Mouse (Mus musculus) cerebellum, postnatal 10 days (tissue): ENCODE results near the gene Rab29.
"Not testable (repeated sequence)": the region's sequence is repeated elsewhere in the genome, so short reads cannot be mapped to it uniquely, and the experiment has no call there.

ENCODE experiments used
- DNase-seq, 2 experiments: peaks; one replicate each; pipeline ENCODE4 v3.0.0; 2021; ENCODE audit warnings: mixed read lengths in 2 of 2

Gene Rab29

GRCm38 (mm10) chr1:131865596-131865995 is 1.4 kb upstream of the Rab29 start:
- DNase-seq, result no peak

- DNase-seq, result no peak
Observed at GRCm38 (mm10) chr1:131866304-131866999, 572 bp upstream of the Rab29 start.

GRCm38 (mm10) chr1:131867946-131868290 is 894 bp downstream of the Rab29 start:
- no peak for DNase-seq

GRCm38 (mm10) chr1:131869561-131869960 is 2.5 kb downstream of the Rab29 start:
- no peak for DNase-seq

GRCm38 (mm10) chr1:131872856-131873255 is 5.8 kb downstream of the Rab29 start:
- DNase-seq, result no peak

GRCm38 (mm10) chr1:131879816-131880215 is 12.8 kb downstream of the Rab29 start:
- DNase-seq, result no peak

- DNase-seq, result peak; percentile 22 to 35
Observed at GRCm38 (mm10) chr1:131882787-131883186, 15.8 kb downstream of the Rab29 start.

GRCm38 (mm10) chr1:131886173-131886572 is 19.1 kb downstream of the Rab29 start:
- no peak for DNase-seq

GRCm38 (mm10) chr1:131886641-131887040 is 19.6 kb downstream of the Rab29 start:
- DNase-seq, result no peak

GRCm38 (mm10) chr1:131890043-131890658 is 23.1 kb downstream of the Rab29 start:
- no peak for DNase-seq

- DNase-seq, result no peak
Observed at GRCm38 (mm10) chr1:131891436-131891835, 24.4 kb downstream of the Rab29 start.

- no peak for DNase-seq
Observed at GRCm38 (mm10) chr1:131902679-131903078, 35.7 kb downstream of the Rab29 start.

GRCm38 (mm10) chr1:131903251-131903650 is 36.2 kb downstream of the Rab29 start:
- DNase-seq, result no peak

- DNase-seq, result peak in 1 of 2 experiments; percentile 12
Observed at GRCm38 (mm10) chr1:131905497-131905896, 38.5 kb downstream of the Rab29 start.

GRCm38 (mm10) chr1:131908456-131908855 is 41.4 kb downstream of the Rab29 start:
- no peak for DNase-seq

- not testable (repeated sequence) for DNase-seq
Observed at GRCm38 (mm10) chr1:131909236-131909635, 42.2 kb downstream of the Rab29 start.

- peak; percentile 100 for DNase-seq
Observed at GRCm38 (mm10) chr1:131910001-131910648, 43.1 kb downstream of the Rab29 start, which contains the start of gene Nucks1. Nucks1 (plus strand) TSS chr1:131910534.

- peak; percentile 84 to 86 for DNase-seq
Observed at GRCm38 (mm10) chr1:131910674-131911558, 43.9 kb downstream of the Rab29 start.

- DNase-seq, result no peak
Observed at GRCm38 (mm10) chr1:131917634-131918033, 50.6 kb downstream of the Rab29 start.

GRCm38 (mm10) chr1:131919052-131919451 is 52.0 kb downstream of the Rab29 start:
- no peak for DNase-seq

GRCm38 (mm10) chr1:131922100-131922499 is 55.1 kb downstream of the Rab29 start:
- no peak for DNase-seq
